Mouse (Mus musculus): ENCODE data around the gene Crtc1. TPM values are rescaled to one million over a fixed set of nuclear protein-coding genes. Genes with fewer than 3 reads are reported as not detected.

Crtc1 gene
- polyA plus RNA-seq, 1 experiment from 2014 or later: 13.6 TPM

DNA sequence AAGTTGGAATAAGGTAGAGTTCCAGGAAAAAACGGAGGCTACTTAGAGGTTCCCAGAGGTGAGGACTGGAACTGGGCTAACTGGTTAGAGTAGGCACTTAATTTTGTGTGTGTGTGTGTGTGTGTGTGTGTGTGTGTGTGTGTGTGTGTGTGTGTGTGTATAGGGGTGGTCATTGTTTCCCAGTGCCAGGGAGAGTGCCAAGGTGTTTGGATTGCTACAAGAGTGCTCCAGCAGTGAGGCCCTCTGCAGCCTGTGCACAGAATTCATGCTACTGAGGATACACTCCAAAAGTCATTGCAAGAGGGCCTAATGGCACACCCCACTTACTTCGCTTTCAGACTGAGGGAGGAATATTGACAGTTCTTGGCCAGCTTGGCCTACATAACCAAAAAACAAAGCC lies 43.6 kb upstream of the Crtc1 start:
- H3K4me1 ChIP-seq (replicated peaks; ENCODE audit: insufficient read depth, low read length): 0 out of 2 replicates have a peak, but pooled peaks cover 5% of the 10 kb centered on the region
- no peak overlapping the region for H3K9ac ChIP-seq (ENCODE audit: low read depth, low read length)
- no peaks in the 10 kb centered on the region for H3K36me3 ChIP-seq (ENCODE audit: insufficient read depth, low read length)
- WGBS: 61% methylated on average over 2 of the region's 2 CpGs
- H3K27ac ChIP-seq: no peak overlapping the region
- ATAC-seq (replicated peaks; ENCODE audit: low FRiP score, low read depth) (no peak), DNase-seq (ENCODE audit: low spot score) (no peak)
- no peaks in the 10 kb centered on the region for H3K9me3 ChIP-seq (replicated peaks; ENCODE audit: low read length)
- no peak for TF ChIP-seq CTCF (IDR thresholded peaks at IDR 0.05; ENCODE audit: low read depth)
- H3K4me3 ChIP-seq (replicated peaks; ENCODE audit: low read depth, low read length): no peak overlapping the region
- H3K4me2 ChIP-seq (ENCODE audit: low read length): no peak overlapping the region
- peaks cover 19% of the 10 kb centered on the region for H3K27me3 ChIP-seq (ENCODE audit: insufficient read depth, low read length)

DNA sequence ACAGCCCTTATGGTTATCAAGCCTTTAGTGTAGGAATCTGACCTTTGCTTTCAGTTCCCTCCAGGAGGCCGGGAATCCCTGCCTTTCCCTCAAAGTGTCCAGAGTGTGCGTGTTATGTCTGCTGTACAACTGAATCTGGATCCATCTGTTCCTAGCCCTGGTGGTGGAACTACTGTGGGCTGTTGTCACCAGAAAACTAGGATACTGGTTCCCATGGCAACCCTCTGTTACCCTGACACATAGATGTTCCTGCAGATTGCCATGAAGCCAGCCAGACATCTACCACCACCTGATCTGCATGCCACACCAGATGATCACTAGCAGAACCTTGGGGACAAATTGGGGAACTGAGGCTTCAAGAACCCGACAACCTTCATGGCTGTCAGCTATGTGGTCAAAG lies 42.5 kb upstream of the Crtc1 start:
- H3K4me3 ChIP-seq (replicated peaks; ENCODE audit: low read depth, low read length): no peak overlapping the region
- 0 out of 2 replicates have a peak, but pooled peaks cover 3% of the 10 kb centered on the region for H3K4me1 ChIP-seq (replicated peaks; ENCODE audit: insufficient read depth, low read length)
- no peak overlapping the region for H3K9ac ChIP-seq (ENCODE audit: low read depth, low read length)
- H3K27me3 ChIP-seq (ENCODE audit: insufficient read depth, low read length): peaks cover 14% of the 10 kb centered on the region
- TF ChIP-seq CTCF (IDR thresholded peaks at IDR 0.05; ENCODE audit: low read depth): no peak
- WGBS: 75% methylated on average over 3 of the region's 3 CpGs
- no peak overlapping the region for H3K4me2 ChIP-seq (ENCODE audit: low read length)
- no peak overlapping the region for H3K27ac ChIP-seq
- ATAC-seq (replicated peaks; ENCODE audit: low FRiP score, low read depth): no peak
- no peaks in the 10 kb centered on the region for H3K36me3 ChIP-seq (ENCODE audit: insufficient read depth, low read length)
- H3K9me3 ChIP-seq (replicated peaks; ENCODE audit: low read length): no peaks in the 10 kb centered on the region
- no peak for DNase-seq (ENCODE audit: low spot score)

DNA sequence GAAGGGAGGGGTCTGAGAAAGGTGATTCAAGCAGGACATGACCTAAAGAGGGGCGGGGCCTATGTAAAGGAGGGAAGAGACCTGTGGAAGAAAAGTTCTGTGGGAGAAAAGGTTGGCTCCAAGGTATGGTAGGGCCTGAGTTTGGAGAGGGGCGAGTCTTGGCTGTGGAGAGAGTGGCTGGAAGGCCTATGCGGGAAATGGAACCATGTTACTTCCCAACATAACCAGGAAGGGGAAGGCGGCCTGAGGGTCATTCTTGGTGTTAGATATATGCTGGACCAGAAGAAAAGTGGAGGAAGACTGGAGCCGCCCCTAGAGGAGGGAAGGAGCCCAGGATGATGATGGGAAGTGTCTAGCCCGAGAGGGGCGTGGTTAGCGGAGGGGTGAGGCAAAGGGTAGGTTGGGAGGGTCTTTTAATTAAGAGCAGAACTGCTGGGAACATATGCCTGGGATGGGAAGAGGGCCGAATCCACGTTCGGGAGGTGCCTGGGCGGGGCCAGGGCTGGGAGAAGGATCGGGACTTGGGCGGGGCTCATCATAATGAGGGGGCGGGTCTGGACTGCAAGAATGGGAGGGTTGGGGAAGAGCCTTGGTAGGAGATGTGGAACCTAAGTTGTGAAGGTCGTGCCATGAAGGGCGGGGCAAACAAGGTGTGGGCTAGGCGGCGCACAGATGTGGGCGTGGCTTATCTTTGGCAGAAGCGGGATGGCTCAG lies 38.0 kb upstream of the Crtc1 start:
- peak overlapping the region; percentile 76 for H3K4me3 ChIP-seq (replicated peaks; ENCODE audit: low read depth, low read length)
- no peaks in the 10 kb centered on the region for H3K9me3 ChIP-seq (replicated peaks; ENCODE audit: low read length)
- no peak for TF ChIP-seq CTCF (IDR thresholded peaks at IDR 0.05; ENCODE audit: low read depth)
- H3K27me3 ChIP-seq (ENCODE audit: insufficient read depth, low read length): no peaks in the 10 kb centered on the region
- peak overlapping the region; percentile 89; the same call in 1 of the 2 replicates for H3K9ac ChIP-seq (ENCODE audit: low read depth, low read length)
- ATAC-seq (replicated peaks; ENCODE audit: low FRiP score, low read depth) (peak; percentile 57), DNase-seq (ENCODE audit: low spot score) (peak; percentile 61)
- 0 out of 2 replicates have a peak, but pooled peaks cover 7% of the 10 kb centered on the region for H3K4me1 ChIP-seq (replicated peaks; ENCODE audit: insufficient read depth, low read length)
- 4% methylated on average over 21 of the region's 21 CpGs for WGBS
- no peaks in the 10 kb centered on the region for H3K36me3 ChIP-seq (ENCODE audit: insufficient read depth, low read length)
- peak overlapping the region; percentile 83 for H3K4me2 ChIP-seq (ENCODE audit: low read length)
- H3K27ac ChIP-seq: peak overlapping the region; percentile 54

GRCm38 (mm10) chr8:70476333-70477268 lies 37.2 kb upstream of the Crtc1 start, which contains the start of gene Klhl26:
Klhl26 (minus strand) TSS chr8:70476968.
- Histone ChIP-seq H3K4me1 (replicated peaks; ENCODE audit: insufficient read depth, low read length) (0 out of 2 replicates have a peak, but pooled peaks cover 7% of the 10 kb centered on the region), H3K27me3 (ENCODE audit: insufficient read depth, low read length) (no peaks in the 10 kb centered on the region), H3K9ac (ENCODE audit: low read depth, low read length) (peak within 1 kb of the TSS; percentile 89), H3K36me3 (ENCODE audit: insufficient read depth, low read length) (no peaks in the 10 kb centered on the region), H3K27ac (peak within 1 kb of the TSS; percentile 55), H3K9me3 (replicated peaks; ENCODE audit: low read length) (no peaks in the 10 kb centered on the region), H3K4me3 (replicated peaks; ENCODE audit: low read depth, low read length) (peak within 1 kb of the TSS; percentile 76), H3K4me2 (ENCODE audit: low read length) (peak within 1 kb of the TSS; percentile 83)
- WGBS: under 1% methylated on average over 53 of the region's 53 CpGs
- no peak for TF ChIP-seq CTCF (IDR thresholded peaks at IDR 0.05; ENCODE audit: low read depth)
- DNase-seq (ENCODE audit: low spot score): peak; percentile 98
- peak; percentile 92 for ATAC-seq (replicated peaks; ENCODE audit: low FRiP score, low read depth)

DNA sequence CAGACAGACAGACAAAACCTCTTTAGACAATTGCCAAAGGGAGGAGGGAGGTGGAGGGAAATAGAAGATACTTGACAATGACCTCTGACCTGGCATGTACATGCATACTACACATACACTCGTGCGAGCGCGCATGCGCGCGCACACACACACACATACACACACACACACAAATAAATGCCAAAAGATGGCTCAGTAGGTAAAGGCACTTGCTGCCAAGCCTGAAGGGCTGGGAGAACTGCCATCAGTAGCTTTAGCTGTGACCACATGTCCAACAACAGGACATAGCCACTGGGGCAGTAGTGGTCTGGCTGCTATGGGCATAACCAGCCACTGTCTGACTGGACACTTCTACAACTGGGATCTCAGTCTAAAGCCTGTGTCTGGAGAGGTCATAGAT lies 32.5 kb upstream of the Crtc1 start:
- Histone ChIP-seq H3K27me3 (ENCODE audit: insufficient read depth, low read length) (no peaks in the 10 kb centered on the region), H3K9ac (ENCODE audit: low read depth, low read length) (no peak overlapping the region), H3K27ac (no peak overlapping the region), H3K4me3 (replicated peaks; ENCODE audit: low read depth, low read length) (no peak overlapping the region), H3K36me3 (ENCODE audit: insufficient read depth, low read length) (no peaks in the 10 kb centered on the region), H3K4me2 (ENCODE audit: low read length) (no peak overlapping the region), H3K9me3 (replicated peaks; ENCODE audit: low read length) (no peaks in the 10 kb centered on the region), H3K4me1 (replicated peaks; ENCODE audit: insufficient read depth, low read length) (peaks cover 9% of the 10 kb centered on the region; the same call in 1 of the 2 replicates)
- DNase-seq (ENCODE audit: low spot score): no peak
- WGBS: 100% methylated on average over 7 of the region's 7 CpGs
- no peak for ATAC-seq (replicated peaks; ENCODE audit: low FRiP score, low read depth)
- no peak for TF ChIP-seq CTCF (IDR thresholded peaks at IDR 0.05; ENCODE audit: low read depth)

- DNase-seq (ENCODE audit: low spot score) (no peak), ATAC-seq (replicated peaks; ENCODE audit: low FRiP score, low read depth) (no peak)
- Histone ChIP-seq H3K9me3 (replicated peaks; ENCODE audit: low read length) (no peaks in the 10 kb centered on the region), H3K9ac (ENCODE audit: low read depth, low read length) (no peak overlapping the region), H3K27me3 (ENCODE audit: insufficient read depth, low read length) (no peaks in the 10 kb centered on the region), H3K4me1 (replicated peaks; ENCODE audit: insufficient read depth, low read length) (peaks cover 8% of the 10 kb centered on the region; the same call in 1 of the 2 replicates), H3K27ac (no peak overlapping the region), H3K4me2 (ENCODE audit: low read length) (no peak overlapping the region), H3K36me3 (ENCODE audit: insufficient read depth, low read length) (0 out of 2 replicates have a peak, but pooled peaks cover 2% of the 10 kb centered on the region), H3K4me3 (replicated peaks; ENCODE audit: low read depth, low read length) (no peak overlapping the region)
- no peak for TF ChIP-seq CTCF (IDR thresholded peaks at IDR 0.05; ENCODE audit: low read depth)
- 73% methylated on average over 2 of the region's 2 CpGs for WGBS
These were observed 30.6 kb upstream of the Crtc1 start for GRCm38 (mm10) chr8:70469938-70470337.

All from kidney, postnatal 0 days (tissue).